Mouse (Mus musculus) forebrain, postnatal 0 days (tissue): ENCODE results near the gene Trex2. TPM values are rescaled to one million over a fixed set of nuclear protein-coding genes. Genes with fewer than 3 reads are reported as not detected.
"Not testable (repeated sequence)": the region's sequence is repeated elsewhere in the genome, so short reads cannot be mapped to it uniquely, and the experiment has no call there.

ENCODE experiments used
- ATAC-seq: fragments of 200-750 bp; cut with Nextera tagmentation; 2 replicates; pipeline ENCODE4 v1.8.0; 2017; ENCODE audit warnings: mild to moderate bottlenecking, moderate library complexity
- DNase-seq: peaks from one replicate; pipeline ENCODE4 v3.0.0-alpha.2; 2015
- H3K27ac ChIP-seq: fragments of 300-500 bp; sonication (generic); 2 replicates; pipeline ENCODE4 v1.5.1; 2014; ENCODE audit warnings: low read depth, mild to moderate bottlenecking, antibody characterized with exemption, low read length, moderate library complexity, mixed read lengths
- H3K27me3 ChIP-seq: fragments of 300-500 bp; sonication (generic); 2 replicates; pipeline ENCODE4 v1.6.1; 2014; ENCODE audit warnings: mild to moderate bottlenecking, low read length, mixed read lengths; ENCODE audit not compliant: insufficient read depth
- H3K36me3 ChIP-seq: fragments of 300-500 bp; sonication (generic); 2 replicates; pipeline ENCODE4 v1.6.1; 2014; ENCODE audit warnings: mild to moderate bottlenecking, moderate library complexity; ENCODE audit not compliant: insufficient read depth
- H3K4me1 ChIP-seq: fragments of 300-500 bp; sonication (generic); 2 replicates; pipeline ENCODE4 v1.6.1; 2014; ENCODE audit warnings: antibody characterized with exemption; ENCODE audit not compliant: insufficient read depth
- H3K4me2 ChIP-seq: fragments of 300-500 bp; sonication (generic); 2 replicates; pipeline ENCODE4 v1.6.1; 2014; ENCODE audit warnings: low read depth, mild to moderate bottlenecking, moderate library complexity
- H3K4me3 ChIP-seq: fragments of 300-500 bp; sonication (generic); 2 replicates; pipeline ENCODE4 v1.5.1; 2014; ENCODE audit warnings: low read depth, low read length, mixed read lengths
- H3K9ac ChIP-seq: fragments of 300-500 bp; sonication (generic); 2 replicates; pipeline ENCODE4 v1.6.1; 2014; ENCODE audit warnings: mild to moderate bottlenecking
- H3K9me3 ChIP-seq: fragments of 300-500 bp; sonication (generic); 2 replicates; pipeline ENCODE4 v1.6.1; 2016; ENCODE audit warnings: low read length
- CTCF ChIP-seq: sonication (generic); IDR thresholded peaks from 2 replicates; pipeline ENCODE4 v1.5.1; 2016; ENCODE audit warnings: antibody characterized with exemption, control low read depth, low read depth
- WGBS: fragments of 180-500 bp; shearing (Covaris S2); extraction: QIAGEN DNeasy Blood & Tissue Kit; methylation state at CpG from one replicate; pipeline ENCODE4 v1.1.7; 2014; 5-methylcytosine and 5-hydroxymethylcytosine counted together
- polyA plus RNA-seq: library from polyadenylated mRNA; unstranded; fragments of >200 nt; fragmentation: Nextera tagmentation; extraction: Ambion mirVana; gene quantifications from 2 replicates; pipeline ENCODE4 v1.2.1, GENCODE M21; 2015
- total RNA-seq: library from RNA; depleted of rRNA; stranded (reverse); fragments of >200 nt; gene quantifications from 2 replicates; pipeline ENCODE4 v1.2.3, GENCODE M21; 2014

The Trex2 gene
- total and polyA plus RNA-seq, 2 experiments from 2014 or later, result not detected

- 88% methylated on average over 2 of the region's 2 CpGs for WGBS
- DNase-seq (peak; percentile 3), ATAC-seq (no peak)
- Histone ChIP-seq H3K4me3 (no peak overlapping the region), H3K4me2 (no peak overlapping the region), H3K36me3 (no peaks in the 10 kb centered on the region), H3K9ac (no peak overlapping the region), H3K27ac (no peak overlapping the region), H3K4me1 (no peaks in the 10 kb centered on the region), H3K27me3 (no peaks in the 10 kb centered on the region), H3K9me3 (no peaks in the 10 kb centered on the region)
- TF ChIP-seq CTCF, result peak; percentile 38
Observed at GRCm38 (mm10) chrX:73430036-73430435, 5.1 kb downstream of the Trex2 start.

GRCm38 (mm10) chrX:73412767-73413166, 22.4 kb downstream of the Trex2 start:
- H3K4me1 ChIP-seq, result no peaks in the 10 kb centered on the region
- no peaks in the 10 kb centered on the region for H3K9me3 ChIP-seq
- 0 out of 2 replicates have a peak, but pooled peaks have one; percentile 23 for TF ChIP-seq CTCF
- peak; percentile 13 for DNase-seq
- H3K4me2 ChIP-seq, result no peak overlapping the region
- H3K27ac ChIP-seq, result no peak overlapping the region
- no peaks in the 10 kb centered on the region for H3K27me3 ChIP-seq
- ATAC-seq, result peak; percentile 32; the same call in 1 of the 2 replicates
- H3K4me3 ChIP-seq, result no peak overlapping the region
- WGBS, result 43% methylated on average over 1 of the region's 1 CpGs
- no peak overlapping the region for H3K9ac ChIP-seq
- no peaks in the 10 kb centered on the region for H3K36me3 ChIP-seq

GRCm38 (mm10) chrX:73410880-73411517, 24.1 kb downstream of the Trex2 start, which contains the start of gene Zfp92:
Gene Zfp92 (plus strand): TSS chrX:73411096.
- TF ChIP-seq CTCF, result no peak
- WGBS, result 31% methylated on average over 20 of the region's 20 CpGs
- H3K4me3 ChIP-seq, result peak within 1 kb of the TSS; percentile 30
- no peaks in the 10 kb centered on the region for H3K27me3 ChIP-seq
- no peak within 1 kb of the TSS for H3K27ac ChIP-seq
- peak; percentile 38; the same call in 1 of the 2 replicates for ATAC-seq
- peak; percentile 8 for DNase-seq
- no peaks in the 10 kb centered on the region for H3K9me3 ChIP-seq
- H3K36me3 ChIP-seq, result no peaks in the 10 kb centered on the region
- H3K9ac ChIP-seq, result peak within 1 kb of the TSS; percentile 25; the same call in 1 of the 2 replicates
- H3K4me2 ChIP-seq, result peak within 1 kb of the TSS; percentile 47
- H3K4me1 ChIP-seq, result no peaks in the 10 kb centered on the region

- WGBS, result 93% methylated on average over 12 of the region's 12 CpGs
- Histone ChIP-seq H3K9me3 (no peaks in the 10 kb centered on the region), H3K27me3 (no peaks in the 10 kb centered on the region), H3K4me1 (no peaks in the 10 kb centered on the region), H3K4me3 (no peak overlapping the region), H3K36me3 (no peaks in the 10 kb centered on the region), H3K4me2 (no peak overlapping the region), H3K27ac (no peak overlapping the region), H3K9ac (no peak overlapping the region)
- no peak for TF ChIP-seq CTCF
- ATAC-seq, result no peak
- DNase-seq, result no peak
Observed at GRCm38 (mm10) chrX:73401616-73402015, 33.5 kb downstream of the Trex2 start.

- no peak for TF ChIP-seq CTCF
- 87% methylated on average over 20 of the region's 20 CpGs for WGBS
- no peak overlapping the region for H3K9ac ChIP-seq
- no peaks in the 10 kb centered on the region for H3K9me3 ChIP-seq
- ATAC-seq, result no peak
- H3K4me3 ChIP-seq, result no peak overlapping the region
- no peak overlapping the region for H3K4me2 ChIP-seq
- H3K36me3 ChIP-seq, result no peaks in the 10 kb centered on the region
- H3K4me1 ChIP-seq, result no peaks in the 10 kb centered on the region
- no peak overlapping the region for H3K27ac ChIP-seq
- no peaks in the 10 kb centered on the region for H3K27me3 ChIP-seq
- DNase-seq, result no peak
Observed at GRCm38 (mm10) chrX:73400951-73401350, 34.2 kb downstream of the Trex2 start.

GRCm38 (mm10) chrX:73398636-73399035, 36.5 kb downstream of the Trex2 start, which contains the start of gene Gm18336:
Gene Gm18336 (minus strand): TSS chrX:73398736.
- H3K27me3 ChIP-seq, ATAC-seq, H3K36me3 ChIP-seq, H3K4me1 ChIP-seq, H3K9ac ChIP-seq, H3K4me2 ChIP-seq, H3K9me3 ChIP-seq, H3K27ac ChIP-seq, H3K4me3 ChIP-seq, DNase-seq: not testable (repeated sequence)
- WGBS, result 80% methylated on average over 2 of the region's 2 CpGs

GRCm38 (mm10) chrX:73396446-73396845, 38.7 kb downstream of the Trex2 start:
- DNase-seq, result no peak
- ATAC-seq, result no peak
- H3K4me2 ChIP-seq, result no peak overlapping the region
- WGBS, result 85% methylated on average over 1 of the region's 1 CpGs
- no peaks in the 10 kb centered on the region for H3K27me3 ChIP-seq
- no peaks in the 10 kb centered on the region for H3K36me3 ChIP-seq
- no peak overlapping the region for H3K4me3 ChIP-seq
- no peaks in the 10 kb centered on the region for H3K4me1 ChIP-seq
- no peak overlapping the region for H3K27ac ChIP-seq
- H3K9ac ChIP-seq, result no peak overlapping the region
- H3K9me3 ChIP-seq, result no peaks in the 10 kb centered on the region
- no peak for TF ChIP-seq CTCF
